Mouse (Mus musculus): ENCODE measurements around the gene Gabarapl2.
A peak's percentile ranks its signal among the peaks of the same experiment; 100 is the strongest.

Gabarapl2 gene

GRCm38 (mm10) chr8:111940171-111941100 is at the start of gene Gabarapl2:
Gene Gabarapl2 (plus strand): TSS chr8:111940703.
- DNase-seq, result peak; percentile 99

GRCm38 (mm10) chr8:111890911-111891303 is 49.6 kb upstream of the Gabarapl2 start:
- DNase-seq, result no peak

GRCm38 (mm10) chr8:111891983-111892382 is 48.5 kb upstream of the Gabarapl2 start:
- no peak for DNase-seq

- DNase-seq, result no peak
These were observed 47.9 kb upstream of the Gabarapl2 start for GRCm38 (mm10) chr8:111892615-111893014.

GRCm38 (mm10) chr8:111894955-111895354 is 45.5 kb upstream of the Gabarapl2 start:
- DNase-seq, result no peak

GRCm38 (mm10) chr8:111898586-111898985 is 41.9 kb upstream of the Gabarapl2 start:
- DNase-seq, result no peak

- DNase-seq, result peak in 1 of 2 experiments; percentile 27
These were observed 38.4 kb upstream of the Gabarapl2 start for GRCm38 (mm10) chr8:111902080-111902479.

GRCm38 (mm10) chr8:111905500-111906121 is 34.9 kb upstream of the Gabarapl2 start:
- no peak for DNase-seq

GRCm38 (mm10) chr8:111909621-111910450 is 30.7 kb upstream of the Gabarapl2 start, which contains the start of gene Chst5:
Gene Chst5 (minus strand): TSS chr8:111910447.
- peak; percentile 21 to 35 for DNase-seq

- DNase-seq, result no peak
These were observed 28.9 kb upstream of the Gabarapl2 start for GRCm38 (mm10) chr8:111911572-111911971.

- DNase-seq, result peak; percentile 22 to 25
These were observed 27.6 kb upstream of the Gabarapl2 start for GRCm38 (mm10) chr8:111912860-111913432.

- DNase-seq, result no peak
These were observed 20.8 kb upstream of the Gabarapl2 start for GRCm38 (mm10) chr8:111919663-111920062.

- no peak for DNase-seq
These were observed 19.5 kb upstream of the Gabarapl2 start for GRCm38 (mm10) chr8:111920971-111921370.

GRCm38 (mm10) chr8:111923383-111923804 is 17.1 kb upstream of the Gabarapl2 start:
- peak; percentile 57 to 73 for DNase-seq

- DNase-seq, result no peak
These were observed 15.5 kb upstream of the Gabarapl2 start for GRCm38 (mm10) chr8:111924976-111925375.

GRCm38 (mm10) chr8:111929648-111930344 is 10.7 kb upstream of the Gabarapl2 start:
- DNase-seq, result no peak

GRCm38 (mm10) chr8:111931721-111932120 is 8.8 kb upstream of the Gabarapl2 start:
- no peak for DNase-seq

GRCm38 (mm10) chr8:111932580-111933336 is 7.7 kb upstream of the Gabarapl2 start:
- peak; percentile 80 to 87 for DNase-seq

GRCm38 (mm10) chr8:111933348-111934076 is 7.0 kb upstream of the Gabarapl2 start, which contains the start of gene Tmem231:
Gene Tmem231 (minus strand): TSS chr8:111933881.
- DNase-seq, result peak; percentile 91 to 95

- no peak for DNase-seq
These were observed 6.3 kb upstream of the Gabarapl2 start for GRCm38 (mm10) chr8:111934201-111934600.
